Mouse (Mus musculus): ENCODE data around the gene Ncaph2. TPM values are rescaled to one million over a fixed set of nuclear protein-coding genes. Genes with fewer than 3 reads are reported as not detected.

Gene Ncaph2
- polyA plus RNA-seq, 1 experiment from 2014 or later, result 149 TPM

DNA sequence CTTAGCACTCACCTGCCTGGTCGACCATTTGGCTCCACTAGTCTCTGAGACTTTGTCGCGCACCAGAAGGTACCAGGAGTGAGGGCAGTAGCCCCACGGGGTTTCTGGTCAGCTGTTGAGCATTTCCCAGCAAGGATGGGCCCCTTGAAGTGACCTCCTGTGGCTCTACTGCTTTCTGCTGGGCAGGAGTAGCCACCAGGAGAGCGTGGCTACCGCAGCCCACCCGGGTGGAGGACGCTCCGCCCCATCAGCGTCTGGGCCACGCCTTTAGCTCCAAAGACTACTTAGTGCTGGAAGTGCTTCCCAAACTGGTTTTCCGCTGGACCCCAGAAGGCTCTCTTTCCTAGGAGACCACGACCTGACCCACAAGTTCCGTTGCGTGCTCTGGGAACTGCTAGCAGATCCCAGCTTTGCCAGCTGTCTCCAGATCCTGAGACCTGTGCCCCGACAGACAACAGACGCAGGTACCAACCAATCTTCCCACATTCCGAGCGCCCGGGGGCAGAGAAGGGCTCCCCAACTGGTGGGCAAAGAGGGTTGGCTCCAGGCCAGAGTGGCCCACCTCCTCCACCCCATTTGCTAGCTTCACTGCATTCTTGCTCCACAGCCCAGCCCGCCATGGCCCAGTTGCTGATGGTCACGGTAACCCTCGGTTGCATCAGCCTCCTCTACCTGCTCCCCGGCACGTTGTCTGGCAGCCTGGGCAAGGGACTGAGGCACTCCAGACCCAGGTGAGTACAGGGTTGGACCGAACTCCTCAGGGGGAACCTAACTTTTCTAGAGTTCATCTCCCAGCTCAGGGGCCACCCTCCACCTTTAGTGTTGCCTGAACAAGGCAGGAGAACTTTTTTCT is 32.6 kb upstream of the Ncaph2 start, which contains the start of gene Adm2:
Gene Adm2, plus strand, starts transcription at position 51 of the 853 bp plus-strand sequence.
- no peak for ATAC-seq (replicated peaks)
- no peaks in the 10 kb centered on the region for H3K9me3 ChIP-seq
- H3K4me3 ChIP-seq, result no peak within 1 kb of the TSS
- H3K27me3 ChIP-seq, result peaks cover 6% of the 10 kb centered on the region; the same call in 1 of the 2 replicates
- H3K36me3 ChIP-seq, result no peaks in the 10 kb centered on the region
- 10% methylated on average over 26 of the region's 26 CpGs for WGBS
- no peaks in the 10 kb centered on the region for H3K4me1 ChIP-seq
- 0 out of 2 replicates have a peak within 1 kb of the TSS, but pooled peaks have one; percentile 16 for H3K4me2 ChIP-seq (replicated peaks)
- no peak within 1 kb of the TSS for H3K9ac ChIP-seq (replicated peaks)
- no peak within 1 kb of the TSS for H3K27ac ChIP-seq (replicated peaks)

DNA sequence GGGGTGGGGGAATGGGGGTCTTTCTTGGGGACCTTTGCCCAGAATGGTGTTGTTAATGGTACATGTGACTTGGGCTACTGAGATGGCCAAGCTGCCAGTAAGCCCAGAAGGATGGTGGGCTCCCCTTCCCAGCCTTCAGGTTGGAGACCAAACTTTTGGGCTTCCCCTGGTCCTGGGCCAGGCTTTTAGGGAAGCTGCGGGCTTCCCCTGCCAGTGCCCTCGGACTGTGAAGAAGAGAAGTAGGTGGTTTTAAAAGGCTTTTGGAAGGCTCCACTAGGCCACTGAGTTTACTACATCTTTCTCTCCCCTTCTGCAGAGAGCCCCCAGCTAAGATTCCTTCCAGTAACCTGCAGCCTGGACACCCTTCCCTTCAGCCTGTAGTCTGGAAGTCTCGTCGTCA is 31.9 kb upstream of the Ncaph2 start:
- no peak overlapping the region for H3K27ac ChIP-seq (replicated peaks)
- peaks cover 6% of the 10 kb centered on the region; the same call in 1 of the 2 replicates for H3K27me3 ChIP-seq
- H3K4me2 ChIP-seq (replicated peaks), result no peak overlapping the region
- ATAC-seq (replicated peaks), result no peak
- WGBS, result 87% methylated on average over 4 of the region's 4 CpGs
- no peaks in the 10 kb centered on the region for H3K4me1 ChIP-seq
- no peaks in the 10 kb centered on the region for H3K9me3 ChIP-seq
- H3K9ac ChIP-seq (replicated peaks), result no peak overlapping the region
- H3K36me3 ChIP-seq, result no peaks in the 10 kb centered on the region
- H3K4me3 ChIP-seq, result no peak overlapping the region

GRCm38 (mm10) chr15:89326441-89326840 is 29.1 kb upstream of the Ncaph2 start:
- Histone ChIP-seq H3K9me3 (no peaks in the 10 kb centered on the region), H3K36me3 (no peaks in the 10 kb centered on the region)
- 60% methylated on average over 5 of the region's 5 CpGs for WGBS

GRCm38 (mm10) chr15:89334271-89334670 is 21.2 kb upstream of the Ncaph2 start, which contains the start of gene Miox:
TSS of gene Miox (plus strand) at chr15:89334398.
- Histone ChIP-seq H3K27me3 (no peaks in the 10 kb centered on the region), H3K4me1 (no peaks in the 10 kb centered on the region), H3K9ac (replicated peaks) (no peak within 1 kb of the TSS), H3K4me3 (no peak within 1 kb of the TSS), H3K27ac (replicated peaks) (no peak within 1 kb of the TSS), H3K36me3 (no peaks in the 10 kb centered on the region), H3K9me3 (no peaks in the 10 kb centered on the region), H3K4me2 (replicated peaks) (no peak within 1 kb of the TSS)
- 94% methylated on average over 7 of the region's 7 CpGs for WGBS
- ATAC-seq (replicated peaks), result no peak

More at GRCm38 (mm10) chr15:89326441-89326840, 29.1 kb upstream of the Ncaph2 start:
- Histone ChIP-seq H3K9ac (replicated peaks) (no peak overlapping the region), H3K27ac (replicated peaks) (no peak overlapping the region), H3K4me3 (no peak overlapping the region), H3K27me3 (peaks cover 6% of the 10 kb centered on the region; the same call in 1 of the 2 replicates), H3K4me2 (replicated peaks) (no peak overlapping the region), H3K4me1 (no peaks in the 10 kb centered on the region)
- ATAC-seq (replicated peaks), result no peak

DNA sequence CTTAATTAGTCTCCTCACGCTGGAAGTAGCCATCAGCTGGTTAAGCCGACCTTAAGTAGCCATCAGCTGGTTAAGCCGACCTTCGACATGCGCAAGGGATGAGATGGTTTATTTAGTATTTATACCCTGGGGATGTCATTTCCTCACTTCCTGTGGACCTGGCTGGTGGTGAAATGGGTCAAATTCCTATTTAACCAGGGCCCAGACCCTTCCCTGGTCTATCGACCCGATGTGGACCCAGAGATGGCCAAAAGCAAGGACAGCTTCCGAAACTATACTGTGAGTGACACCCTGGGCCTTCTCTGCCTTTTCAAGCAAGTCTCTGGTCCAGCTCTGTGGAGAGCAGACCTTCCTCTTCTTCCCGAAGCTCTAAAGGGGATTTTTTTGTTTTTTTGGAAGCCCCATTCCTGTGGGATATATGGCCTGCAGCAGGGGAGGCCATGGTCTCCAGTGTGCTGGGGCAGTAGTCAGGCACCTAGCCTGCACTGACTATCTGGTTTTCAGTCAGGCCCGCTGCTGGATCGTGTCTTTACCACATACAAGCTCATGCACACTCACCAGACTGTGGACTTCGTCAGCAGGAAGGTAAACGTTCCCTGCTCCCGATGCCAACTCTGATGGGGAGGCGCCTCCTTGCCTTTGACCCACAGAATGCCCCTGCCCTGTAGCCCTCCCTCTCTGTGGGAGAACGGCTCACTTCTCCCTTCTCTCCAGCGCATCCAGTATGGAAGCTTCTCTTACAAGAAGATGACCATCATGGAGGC is 20.6 kb upstream of the Ncaph2 start:
- no peak overlapping the region for H3K27ac ChIP-seq (replicated peaks)
- H3K4me1 ChIP-seq, result no peaks in the 10 kb centered on the region
- no peaks in the 10 kb centered on the region for H3K9me3 ChIP-seq
- H3K27me3 ChIP-seq, result no peaks in the 10 kb centered on the region
- no peak for ATAC-seq (replicated peaks)
- H3K4me3 ChIP-seq, result no peak overlapping the region
- WGBS, result 87% methylated on average over 17 of the region's 17 CpGs
- H3K4me2 ChIP-seq (replicated peaks), result no peak overlapping the region
- H3K36me3 ChIP-seq, result no peaks in the 10 kb centered on the region
- H3K9ac ChIP-seq (replicated peaks), result no peak overlapping the region

GRCm38 (mm10) chr15:89336422-89336821 is 19.1 kb upstream of the Ncaph2 start:
- 88% methylated on average over 14 of the region's 14 CpGs for WGBS
- Histone ChIP-seq H3K4me3 (no peak overlapping the region), H3K27ac (replicated peaks) (no peak overlapping the region), H3K36me3 (no peaks in the 10 kb centered on the region), H3K4me2 (replicated peaks) (no peak overlapping the region), H3K9me3 (no peaks in the 10 kb centered on the region), H3K27me3 (no peaks in the 10 kb centered on the region), H3K9ac (replicated peaks) (no peak overlapping the region), H3K4me1 (no peaks in the 10 kb centered on the region)
- no peak for ATAC-seq (replicated peaks)

DNA sequence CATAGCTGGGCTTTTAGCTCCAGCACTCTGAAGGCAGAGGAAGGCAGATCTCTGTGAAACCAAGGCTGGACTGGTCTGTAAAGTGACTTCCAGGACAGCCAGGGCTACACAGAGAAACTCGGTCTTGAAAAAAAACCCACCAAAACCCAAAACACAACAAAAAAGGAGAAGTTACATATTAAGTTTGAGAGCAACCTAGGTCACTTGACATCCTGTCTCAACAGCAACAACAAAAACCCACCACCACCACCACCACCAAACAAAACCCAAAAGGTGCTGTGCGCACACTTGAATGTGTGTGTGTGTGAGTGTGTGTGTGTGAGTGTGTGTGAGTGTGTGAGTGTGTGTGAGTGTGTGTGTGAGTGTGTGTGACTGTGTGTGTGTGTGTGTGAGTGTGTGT is 15.8 kb upstream of the Ncaph2 start:
- no peak overlapping the region for H3K27ac ChIP-seq (replicated peaks)
- H3K9ac ChIP-seq (replicated peaks), result no peak overlapping the region
- no peak overlapping the region for H3K4me2 ChIP-seq (replicated peaks)
- H3K36me3 ChIP-seq, result no peaks in the 10 kb centered on the region
- no peaks in the 10 kb centered on the region for H3K9me3 ChIP-seq
- no peak for ATAC-seq (replicated peaks)
- H3K4me1 ChIP-seq, result no peaks in the 10 kb centered on the region
- WGBS, result 94% methylated on average over 2 of the region's 2 CpGs
- no peak overlapping the region for H3K4me3 ChIP-seq
- H3K27me3 ChIP-seq, result no peaks in the 10 kb centered on the region

DNA sequence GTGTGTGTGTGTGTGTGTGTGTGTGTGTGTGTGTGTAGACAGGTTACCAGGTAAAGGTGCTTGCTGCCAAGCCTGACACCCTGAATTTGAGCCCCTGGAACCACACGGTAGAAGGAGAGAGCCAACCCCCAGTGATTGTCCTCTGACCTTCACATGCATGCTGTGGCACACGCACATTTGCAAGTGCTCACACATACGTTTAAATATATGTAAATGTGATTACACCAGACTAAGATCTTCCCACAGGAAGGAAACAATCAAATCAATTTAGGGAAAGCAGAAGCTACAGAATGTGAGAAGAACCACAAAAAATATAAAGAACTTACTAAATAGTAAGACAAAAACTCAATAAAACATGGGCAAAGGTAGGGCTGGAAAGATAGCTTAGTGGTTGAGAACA is 15.4 kb upstream of the Ncaph2 start:
- no peaks in the 10 kb centered on the region for H3K27me3 ChIP-seq
- H3K9me3 ChIP-seq, result no peaks in the 10 kb centered on the region
- H3K27ac ChIP-seq (replicated peaks), result no peak overlapping the region
- H3K4me3 ChIP-seq, result no peak overlapping the region
- no peak overlapping the region for H3K4me2 ChIP-seq (replicated peaks)
- H3K9ac ChIP-seq (replicated peaks), result no peak overlapping the region
- H3K4me1 ChIP-seq, result no peaks in the 10 kb centered on the region
- WGBS, result 88% methylated on average over 3 of the region's 3 CpGs
- ATAC-seq (replicated peaks), result no peak
- H3K36me3 ChIP-seq, result no peaks in the 10 kb centered on the region

- no peak for ATAC-seq (replicated peaks)
- 33% methylated on average over 1 of the region's 1 CpGs for WGBS
- H3K4me2 ChIP-seq (replicated peaks), result no peak overlapping the region
- no peaks in the 10 kb centered on the region for H3K9me3 ChIP-seq
- H3K36me3 ChIP-seq, result no peaks in the 10 kb centered on the region
- no peaks in the 10 kb centered on the region for H3K4me1 ChIP-seq
- H3K27me3 ChIP-seq, result no peaks in the 10 kb centered on the region
- H3K9ac ChIP-seq (replicated peaks), result no peak overlapping the region
- no peak overlapping the region for H3K4me3 ChIP-seq
- no peak overlapping the region for H3K27ac ChIP-seq (replicated peaks)
These were observed 13.8 kb upstream of the Ncaph2 start for GRCm38 (mm10) chr15:89341678-89342077.

DNA sequence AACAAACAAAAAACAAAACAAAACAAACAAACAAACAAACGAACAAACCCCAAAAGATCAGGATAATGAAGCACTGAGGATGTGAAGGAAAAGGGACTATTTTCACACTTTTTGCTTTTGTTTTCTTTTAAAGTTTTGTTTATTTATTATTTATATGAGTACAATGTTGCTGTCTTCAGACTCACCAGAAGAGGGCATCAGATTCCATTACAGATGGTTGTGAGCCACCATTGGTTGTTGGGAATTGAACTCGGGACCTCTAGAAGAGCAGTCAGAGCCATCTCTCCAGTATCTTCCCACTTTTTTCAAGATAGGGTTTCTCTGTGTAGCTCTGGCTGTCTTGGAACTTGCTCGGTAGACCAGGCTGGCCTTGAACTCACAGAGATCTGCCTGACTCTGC is 12.2 kb upstream of the Ncaph2 start:
- no peaks in the 10 kb centered on the region for H3K36me3 ChIP-seq
- no peaks in the 10 kb centered on the region for H3K9me3 ChIP-seq
- H3K4me2 ChIP-seq (replicated peaks), result no peak overlapping the region
- H3K27ac ChIP-seq (replicated peaks), result no peak overlapping the region
- no peak overlapping the region for H3K4me3 ChIP-seq
- WGBS, result 86% methylated on average over 3 of the region's 3 CpGs
- H3K9ac ChIP-seq (replicated peaks), result no peak overlapping the region
- H3K27me3 ChIP-seq, result no peaks in the 10 kb centered on the region
- ATAC-seq (replicated peaks), result no peak
- no peaks in the 10 kb centered on the region for H3K4me1 ChIP-seq

GRCm38 (mm10) chr15:89350447-89350846 is 5.1 kb upstream of the Ncaph2 start:
- peaks cover 15% of the 10 kb centered on the region for H3K4me1 ChIP-seq
- H3K4me2 ChIP-seq (replicated peaks), result no peak overlapping the region
- ATAC-seq (replicated peaks), result no peak
- H3K27ac ChIP-seq (replicated peaks), result no peak overlapping the region
- no peak overlapping the region for H3K4me3 ChIP-seq
- no peaks in the 10 kb centered on the region for H3K9me3 ChIP-seq
- peaks cover 28% of the 10 kb centered on the region for H3K36me3 ChIP-seq
- no peaks in the 10 kb centered on the region for H3K27me3 ChIP-seq
- H3K9ac ChIP-seq (replicated peaks), result no peak overlapping the region
- 87% methylated on average over 5 of the region's 5 CpGs for WGBS

DNA sequence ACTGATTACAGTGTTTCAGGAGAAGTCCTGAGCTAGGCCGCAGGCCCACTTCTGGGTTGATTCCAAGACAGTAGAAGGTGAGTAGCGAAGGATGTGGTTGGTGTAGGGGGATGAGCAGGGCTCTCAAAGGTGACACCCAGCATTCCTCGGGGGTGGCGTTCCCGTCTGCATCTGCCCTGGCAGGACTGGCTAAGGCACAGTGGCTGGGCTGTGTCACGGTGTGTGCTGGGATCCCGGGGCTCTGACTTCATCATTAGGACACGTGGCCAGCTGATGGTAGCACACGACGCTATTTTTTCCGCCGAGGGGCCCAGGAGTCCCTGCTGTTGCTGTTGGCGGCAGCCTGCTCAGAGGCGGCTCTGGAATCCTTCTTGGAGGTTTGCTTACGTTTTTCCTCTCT is 4.2 kb upstream of the Ncaph2 start:
- Histone ChIP-seq H3K4me1 (peaks cover 16% of the 10 kb centered on the region), H3K9me3 (no peaks in the 10 kb centered on the region), H3K4me3 (no peak overlapping the region), H3K27me3 (no peaks in the 10 kb centered on the region), H3K4me2 (replicated peaks) (no peak overlapping the region), H3K27ac (replicated peaks) (no peak overlapping the region), H3K36me3 (peaks cover 28% of the 10 kb centered on the region), H3K9ac (replicated peaks) (no peak overlapping the region)
- ATAC-seq (replicated peaks), result no peak
- 93% methylated on average over 15 of the region's 15 CpGs for WGBS
